Mouse (Mus musculus) midbrain, embryonic 16.5 days (tissue): ENCODE results near the gene Adarb2. TPM values are rescaled to one million over a fixed set of nuclear protein-coding genes. Genes with fewer than 3 reads are reported as not detected.

ENCODE experiments used
- ATAC-seq: fragments of 200-750 bp; cut with Nextera tagmentation; 2 replicates; pipeline ENCODE4 v1.8.0; 2017; ENCODE audit warnings: moderate TSS enrichment
- H3K27ac ChIP-seq: fragments of 300-500 bp; sonication (generic); 2 replicates; pipeline ENCODE4 v1.5.1; 2014; ENCODE audit warnings: mild to moderate bottlenecking, low read length, mixed read lengths
- H3K27me3 ChIP-seq: fragments of 300-500 bp; sonication (generic); 2 replicates; pipeline ENCODE4 v1.6.1; 2014; ENCODE audit warnings: low read depth, low read length, mixed read lengths; ENCODE audit not compliant: control insufficient read depth, insufficient read depth
- H3K36me3 ChIP-seq: fragments of 300-500 bp; sonication (generic); 2 replicates; pipeline ENCODE4 v1.6.1; 2014; ENCODE audit warnings: mild to moderate bottlenecking, low read length, moderate library complexity, mixed read lengths; ENCODE audit not compliant: control insufficient read depth, insufficient read depth
- H3K4me1 ChIP-seq: fragments of 300-500 bp; sonication (generic); 2 replicates; pipeline ENCODE4 v1.6.1; 2014; ENCODE audit warnings: mild to moderate bottlenecking, low read length, mixed read lengths; ENCODE audit not compliant: control insufficient read depth, insufficient read depth
- H3K4me2 ChIP-seq: fragments of 300-500 bp; sonication (generic); 2 replicates; pipeline ENCODE4 v1.6.1; 2014; ENCODE audit warnings: mild to moderate bottlenecking, low read length, mixed read lengths
- H3K4me3 ChIP-seq: fragments of 300-500 bp; sonication (generic); 2 replicates; pipeline ENCODE4 v1.5.1; 2014; ENCODE audit warnings: low read depth, mild to moderate bottlenecking, low read length, moderate library complexity, mixed read lengths
- H3K9ac ChIP-seq: fragments of 300-500 bp; sonication (generic); 2 replicates; pipeline ENCODE4 v1.6.1; 2014; ENCODE audit warnings: low read depth, low read length, mixed read lengths
- H3K9me3 ChIP-seq: fragments of 300-500 bp; sonication (generic); replicated peaks from 2 replicates; pipeline ENCODE4 v1.6.1; 2014; ENCODE audit warnings: mild to moderate bottlenecking, low read length, mixed read lengths; ENCODE audit not compliant: control insufficient read depth, poor library complexity, severe bottlenecking
- WGBS: fragments of 180-500 bp; shearing (Covaris S2); extraction: QIAGEN DNeasy Blood & Tissue Kit; methylation state at CpG from one replicate; pipeline ENCODE4 v1.1.7; 2014; 5-methylcytosine and 5-hydroxymethylcytosine counted together
- polyA plus RNA-seq: library from polyadenylated mRNA; unstranded; fragments of >200 nt; fragmentation: Nextera tagmentation; extraction: Ambion mirVana; gene quantifications from 2 replicates; pipeline ENCODE4 v1.2.1, GENCODE M21; 2015

The Adarb2 gene
- polyA plus RNA-seq, 1 experiment from 2014 or later, result 30.2 TPM

DNA sequence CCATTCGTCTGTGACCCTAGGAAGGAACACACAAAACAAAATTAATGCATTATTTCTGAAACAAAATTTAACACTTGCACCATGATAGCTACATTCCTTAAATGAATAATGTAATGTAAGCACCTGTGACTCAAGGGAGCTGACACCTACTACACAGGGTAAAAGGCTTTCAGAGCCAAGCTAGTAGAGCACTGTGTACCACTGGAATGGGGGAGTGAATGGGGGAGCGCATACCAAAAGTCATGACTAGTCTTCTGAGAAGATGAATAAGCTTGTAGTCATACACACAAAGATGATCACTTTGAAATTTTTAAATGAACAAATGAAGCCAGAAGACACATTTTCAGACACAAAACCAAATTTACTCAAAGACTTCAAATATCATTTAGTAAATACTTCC lies 603.3 kb downstream of the Adarb2 start:
- H3K27me3 ChIP-seq, result no peaks in the 10 kb centered on the region
- H3K9ac ChIP-seq, result no peak overlapping the region
- no peak overlapping the region for H3K27ac ChIP-seq
- peaks cover 8% of the 10 kb centered on the region; the same call in 1 of the 2 replicates for H3K36me3 ChIP-seq
- H3K4me3 ChIP-seq, result no peak overlapping the region
- no peaks in the 10 kb centered on the region for H3K9me3 ChIP-seq
- WGBS, result 97% methylated on average over 2 of the region's 2 CpGs
- ATAC-seq, result no peak
- H3K4me2 ChIP-seq, result no peak overlapping the region
- H3K4me1 ChIP-seq, result no peaks in the 10 kb centered on the region
